Mouse (Mus musculus) spleen, embryonic (tissue): Measurements from ENCODE around the gene Ptprz1.

Experiments
- CTCF ChIA-PET: fragments of 350-600 bp; sonication (Branson Sonifier 250); formaldehyde crosslinking; loops from one replicate; lab custom pipeline; 2022; lab: Charles Lee

Ptprz1 gene

GRCm38 (mm10) chr6:22874781-22875613, at the start of gene Ptprz1:
TSS of gene Ptprz1 (plus strand) at chr6:22875502.
- CTCF ChIA-PET = no interaction called here

- CTCF ChIA-PET = no interaction called here
These were observed 41.7 kb upstream of the Ptprz1 start for GRCm38 (mm10) chr6:22833637-22834036.

DNA sequence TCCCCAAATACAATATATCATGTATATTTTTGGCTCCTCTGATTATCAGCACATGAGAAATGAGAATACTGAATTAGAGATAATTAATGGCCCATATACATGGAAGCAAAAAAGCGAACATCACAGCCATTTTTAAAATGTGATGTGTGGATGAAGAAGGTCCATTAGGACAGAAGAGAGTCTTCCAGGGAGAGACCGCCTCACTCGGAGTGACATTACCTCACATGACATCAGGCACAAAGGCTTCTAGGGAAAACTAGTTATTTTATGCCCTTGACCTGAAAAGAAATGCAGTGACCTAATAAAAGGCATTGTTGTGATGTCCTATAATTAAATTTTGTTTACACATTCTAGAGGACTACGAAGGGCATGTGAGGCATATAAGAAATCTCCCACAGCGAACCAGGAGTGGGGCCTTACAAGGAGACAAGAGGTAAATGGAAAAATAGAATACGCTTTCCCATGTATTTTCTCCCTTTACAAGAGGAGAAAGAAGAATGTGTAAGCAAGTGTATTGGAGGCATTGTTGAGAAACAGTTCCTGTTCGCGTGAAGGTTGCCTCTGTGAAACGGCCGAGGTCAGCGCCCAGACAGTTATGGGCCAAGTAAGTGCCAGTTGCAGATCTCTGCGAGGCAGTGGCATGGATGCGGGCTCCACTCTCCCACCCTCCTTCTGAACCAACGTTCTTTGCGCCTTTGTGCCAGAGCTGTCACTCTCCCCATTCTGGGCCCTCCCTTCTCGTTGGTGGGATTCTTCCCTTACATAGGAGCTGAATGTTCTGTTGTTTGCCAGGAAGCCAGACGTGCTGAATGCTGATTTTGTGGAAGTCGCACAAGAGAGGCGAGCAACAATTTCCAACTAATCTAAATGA, 41.0 kb upstream of the Ptprz1 start:
- CTCF ChIA-PET = no interaction called here

GRCm38 (mm10) chr6:22875614-22876541, 576 bp downstream of the Ptprz1 start:
- CTCF ChIA-PET = no interaction called here

GRCm38 (mm10) chr6:22887978-22888377, 12.7 kb downstream of the Ptprz1 start:
- CTCF ChIA-PET = no interaction called here

GRCm38 (mm10) chr6:22889333-22889732, 14.0 kb downstream of the Ptprz1 start:
- CTCF ChIA-PET = no interaction called here

- CTCF ChIA-PET = no interaction called here
These were observed 26.7 kb downstream of the Ptprz1 start for GRCm38 (mm10) chr6:22901983-22902382.

- CTCF ChIA-PET = no interaction called here
These were observed 33.4 kb downstream of the Ptprz1 start for GRCm38 (mm10) chr6:22908510-22909256.

DNA sequence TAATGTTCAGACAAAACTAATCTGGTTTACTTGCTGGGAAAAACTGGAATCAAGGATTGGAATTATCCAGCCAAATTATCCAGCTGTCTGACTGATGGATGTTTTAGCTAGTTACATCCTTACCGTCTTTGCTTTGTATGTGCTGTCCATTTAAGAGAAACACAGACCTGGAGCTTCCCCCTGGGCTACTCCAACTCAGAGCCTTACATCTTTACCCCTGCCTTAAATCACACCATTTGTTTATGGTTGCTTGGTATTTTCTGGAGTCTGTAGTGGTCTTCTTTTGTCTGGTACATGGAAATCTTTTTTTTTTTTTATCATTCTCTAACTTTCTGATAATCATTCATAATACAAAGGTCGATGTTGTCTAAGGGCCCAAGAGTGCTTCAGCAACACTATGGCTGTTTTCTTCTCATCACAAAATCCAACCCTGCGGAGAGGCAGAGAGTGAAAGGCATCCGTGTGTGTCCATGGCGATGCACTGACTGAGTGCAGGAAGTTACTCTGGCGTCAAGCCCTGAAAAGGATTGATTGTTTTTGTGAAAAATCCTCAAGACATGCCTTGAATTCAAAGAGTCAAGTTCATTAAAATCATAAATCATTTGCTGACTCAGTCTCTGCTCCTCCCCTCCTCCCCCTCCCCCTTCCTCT, 34.1 kb downstream of the Ptprz1 start:
- CTCF ChIA-PET = no interaction called here

DNA sequence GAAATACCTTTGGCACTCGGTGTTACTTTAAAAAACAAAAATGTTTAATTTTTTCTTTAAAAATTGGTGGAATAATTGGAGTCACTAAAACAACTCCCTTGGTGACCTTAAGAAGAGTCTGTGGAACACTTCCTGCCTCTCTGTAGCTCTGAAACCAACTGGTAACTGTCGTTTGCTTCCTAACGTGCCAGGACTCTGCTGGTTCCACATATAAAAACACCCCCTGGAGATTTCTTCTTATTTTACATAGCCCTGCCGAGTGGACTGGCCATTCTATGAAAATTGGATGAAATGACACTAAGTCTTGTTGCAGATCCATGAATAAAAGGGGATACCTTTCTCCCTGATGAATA, 34.6 kb downstream of the Ptprz1 start:
- CTCF ChIA-PET = no interaction called here

GRCm38 (mm10) chr6:22922880-22923279, 47.6 kb downstream of the Ptprz1 start:
- CTCF ChIA-PET = interaction anchor here (0.5 kb wide), 1 partner anchor 801 kb away, joined by 3 read pairs; no protein-coding TSS in a partner anchor

GRCm38 (mm10) chr6:22932768-22933265, 57.5 kb downstream of the Ptprz1 start:
- CTCF ChIA-PET = no interaction called here

DNA sequence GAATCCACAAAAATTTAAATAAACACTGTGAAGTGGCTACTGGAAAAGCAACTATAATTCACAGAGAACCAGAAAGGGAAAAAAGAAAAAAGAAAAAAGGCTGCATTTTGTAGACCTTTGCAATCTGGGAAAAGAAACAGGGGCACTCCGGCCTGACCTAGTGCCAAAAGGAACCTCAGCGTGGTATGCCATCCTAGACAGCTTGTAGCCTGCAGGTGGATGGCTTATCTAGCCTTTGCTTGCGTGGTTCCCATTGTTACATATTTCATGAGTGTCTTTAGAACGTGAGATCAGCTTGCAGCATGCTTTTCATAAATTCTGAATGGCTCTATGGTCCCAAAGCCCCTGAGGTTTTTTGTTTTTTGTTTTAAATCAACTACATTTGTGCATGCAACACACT, 61.8 kb downstream of the Ptprz1 start:
- CTCF ChIA-PET = no interaction called here

DNA sequence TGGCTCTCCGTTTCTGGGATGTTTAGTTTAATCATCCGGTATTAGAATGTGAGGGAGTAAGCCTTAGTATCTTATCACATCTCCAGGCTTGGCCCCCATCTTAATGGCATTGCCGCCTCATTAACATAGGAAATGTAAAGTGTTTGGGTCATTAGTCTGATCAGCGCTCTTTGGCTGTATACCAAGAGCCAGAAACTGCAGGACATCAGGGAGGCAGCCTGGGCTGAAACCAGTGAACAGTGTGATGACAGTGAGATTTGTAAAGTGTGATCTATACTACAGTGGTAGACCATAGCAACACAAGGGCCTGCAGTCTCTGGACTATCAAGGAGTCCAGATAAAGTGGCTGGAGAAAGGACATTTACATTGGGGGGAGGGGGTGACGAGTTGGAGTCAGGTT, 62.2 kb downstream of the Ptprz1 start:
- CTCF ChIA-PET = no interaction called here

GRCm38 (mm10) chr6:22944191-22944590, 68.9 kb downstream of the Ptprz1 start:
- CTCF ChIA-PET = no interaction called here

DNA sequence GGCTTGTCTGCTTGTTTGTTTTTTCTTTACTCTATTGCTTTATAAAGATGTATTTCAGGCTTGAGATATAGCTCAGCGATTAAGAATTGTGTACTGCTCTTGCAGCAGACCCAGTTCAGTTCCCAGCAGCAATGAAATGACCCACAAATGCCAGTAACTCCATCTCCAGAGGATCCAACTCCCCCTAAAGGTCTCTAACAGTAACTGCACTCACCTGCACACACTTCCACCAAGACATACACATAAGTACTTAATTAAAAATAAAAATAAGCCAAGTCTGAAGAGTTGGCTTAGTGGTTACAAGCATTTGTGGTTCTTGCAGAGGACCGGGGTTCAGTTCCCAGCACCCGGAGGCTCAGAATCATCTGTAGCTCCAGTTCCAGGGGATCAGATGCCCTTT, 88.1 kb downstream of the Ptprz1 start:
- CTCF ChIA-PET = no interaction called here

DNA sequence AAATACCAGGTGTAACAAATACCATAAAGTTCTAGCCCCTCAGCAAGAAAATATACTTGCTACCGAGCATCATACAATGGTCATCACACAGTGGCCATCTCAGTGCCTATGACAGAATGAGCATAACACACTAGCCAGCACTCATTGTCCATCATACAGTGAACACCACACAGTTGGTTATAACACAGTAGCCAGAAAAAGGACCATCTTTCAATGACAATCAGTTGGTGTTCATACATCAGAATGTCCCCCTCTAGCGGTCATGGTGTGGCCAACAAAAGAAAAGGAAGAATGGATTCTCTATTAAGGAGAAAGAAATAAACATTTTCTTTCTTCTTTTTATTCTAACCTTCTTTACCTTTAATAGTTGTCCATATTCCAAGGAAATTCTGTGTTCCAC, 92.8 kb downstream of the Ptprz1 start:
- CTCF ChIA-PET = no interaction called here

DNA sequence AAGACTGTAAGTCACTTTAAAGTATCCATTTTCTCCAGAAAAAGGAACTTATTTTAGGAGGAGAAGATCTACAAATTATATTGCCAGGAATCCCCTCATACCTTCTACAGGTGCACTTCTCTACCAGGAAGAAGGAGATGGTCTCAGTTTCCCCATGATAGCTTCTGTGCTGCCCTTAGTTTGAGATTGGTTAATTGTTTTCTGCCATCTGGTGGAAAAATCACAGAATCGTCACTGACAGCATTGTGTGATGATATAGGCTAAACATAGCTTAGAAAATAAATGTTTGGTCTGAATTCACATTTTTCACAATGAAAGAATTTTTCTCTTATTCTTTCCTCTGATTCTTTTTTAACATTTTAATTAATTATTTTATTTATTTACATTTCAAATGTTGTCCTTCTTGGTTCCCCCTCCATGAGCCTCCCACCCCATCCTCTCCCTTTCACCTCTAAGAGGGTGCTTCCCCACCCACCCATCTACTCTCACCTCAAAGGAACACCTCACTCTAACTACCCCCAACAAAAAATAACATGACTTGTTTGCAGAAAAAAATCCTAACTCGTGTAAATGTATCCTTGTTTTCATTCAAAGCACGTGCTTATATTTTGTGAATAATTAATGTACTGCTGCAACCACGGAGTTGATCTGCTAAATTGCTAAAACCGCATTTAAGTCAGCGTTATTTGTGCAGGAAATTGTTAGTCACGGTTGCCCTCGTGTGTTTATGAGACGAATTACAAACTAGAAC, 108.6 kb downstream of the Ptprz1 start:
- CTCF ChIA-PET = no interaction called here

- CTCF ChIA-PET = no interaction called here
These were observed 109.3 kb downstream of the Ptprz1 start for GRCm38 (mm10) chr6:22984520-22985154.
